Mouse (Mus musculus): ENCODE measurements around the gene Slfnl1. TPM values are rescaled to one million over a fixed set of nuclear protein-coding genes. Genes with fewer than 3 reads are reported as not detected.

The Slfnl1 gene
- polyA plus RNA-seq, 1 experiment, result 0.18 TPM

DNA sequence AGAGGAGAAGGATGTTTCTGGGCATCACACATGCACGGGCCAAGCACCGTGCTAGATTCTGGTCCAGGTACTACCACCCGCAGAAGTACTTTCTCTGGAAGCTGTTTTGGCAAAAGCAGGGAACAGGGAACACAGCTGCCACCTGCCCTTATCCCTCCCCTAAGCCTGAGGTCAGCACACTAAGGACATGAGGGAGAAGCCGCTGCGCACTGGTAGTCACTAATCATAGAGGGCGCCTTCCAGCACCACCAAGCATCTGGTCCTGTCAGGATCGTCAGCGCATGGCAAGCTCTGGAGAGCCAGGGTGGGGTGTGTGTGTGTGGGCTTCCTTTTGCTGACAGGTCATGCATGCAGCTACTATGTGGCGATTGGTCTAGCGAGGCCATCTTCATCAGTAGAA, 6.6 kb downstream of the Slfnl1 start:
- no peak for DNase-seq (ENCODE audit: low read depth)
- no peak for TF ChIP-seq CTCF (IDR thresholded peaks at IDR 0.05; ENCODE audit: borderline replicate concordance, extremely low read depth, insufficient read depth, insufficient read length)
- TF ChIP-seq POLR2A (IDR thresholded peaks at IDR 0.05; ENCODE audit: borderline replicate concordance, extremely low read depth, insufficient read depth, insufficient read length, poor library complexity, severe bottlenecking), result no peak

DNA sequence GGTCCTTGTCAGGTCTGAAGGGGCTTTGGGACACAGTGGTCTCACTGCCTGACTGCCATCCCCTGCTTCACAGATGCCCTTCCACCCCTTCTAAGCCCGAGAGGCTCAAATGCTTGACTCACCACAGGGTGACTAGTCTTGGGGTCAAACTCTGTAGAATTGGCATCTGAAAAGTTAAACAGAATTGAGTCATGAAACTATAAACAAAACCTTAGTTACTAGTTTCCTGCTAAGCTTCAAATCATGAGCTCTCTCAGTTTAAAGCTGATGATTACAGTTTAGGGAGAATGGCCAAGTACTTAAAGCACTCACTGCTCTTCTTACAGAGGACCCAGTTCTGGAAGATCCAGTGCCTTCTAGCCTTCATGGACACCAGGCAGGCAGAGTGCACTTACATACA, 12.9 kb downstream of the Slfnl1 start:
- TF ChIP-seq CTCF (IDR thresholded peaks at IDR 0.05; ENCODE audit: borderline replicate concordance, extremely low read depth, insufficient read depth, insufficient read length) (no peak), POLR2A (IDR thresholded peaks at IDR 0.05; ENCODE audit: borderline replicate concordance, extremely low read depth, insufficient read depth, insufficient read length, poor library complexity, severe bottlenecking) (no peak)
- DNase-seq (ENCODE audit: low read depth), result no peak

DNA sequence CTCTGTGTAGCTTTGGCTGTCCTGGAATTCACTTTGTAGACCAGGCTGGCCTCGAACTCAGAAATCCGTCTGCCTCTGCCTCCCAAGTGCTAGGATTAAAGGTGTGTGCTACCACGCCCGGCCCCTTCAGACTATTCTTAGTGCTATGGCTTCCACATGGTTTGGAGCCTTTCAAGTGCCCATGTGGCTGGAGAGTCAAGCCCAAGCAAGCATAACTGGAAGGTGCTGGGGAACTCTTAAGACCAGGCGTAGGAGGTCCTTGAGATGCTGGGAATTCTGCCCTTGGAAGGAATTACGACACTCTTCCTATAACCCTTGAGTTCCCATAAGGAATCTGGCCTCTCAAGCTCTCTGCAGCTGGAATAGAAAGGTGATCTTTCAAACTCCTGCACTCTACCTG, 24.6 kb downstream of the Slfnl1 start:
- DNase-seq (ENCODE audit: low read depth), result no peak
- TF ChIP-seq POLR2A (IDR thresholded peaks at IDR 0.05; ENCODE audit: borderline replicate concordance, extremely low read depth, insufficient read depth, insufficient read length, poor library complexity, severe bottlenecking), result no peak
- no peak for TF ChIP-seq CTCF (IDR thresholded peaks at IDR 0.05; ENCODE audit: borderline replicate concordance, extremely low read depth, insufficient read depth, insufficient read length)

DNA sequence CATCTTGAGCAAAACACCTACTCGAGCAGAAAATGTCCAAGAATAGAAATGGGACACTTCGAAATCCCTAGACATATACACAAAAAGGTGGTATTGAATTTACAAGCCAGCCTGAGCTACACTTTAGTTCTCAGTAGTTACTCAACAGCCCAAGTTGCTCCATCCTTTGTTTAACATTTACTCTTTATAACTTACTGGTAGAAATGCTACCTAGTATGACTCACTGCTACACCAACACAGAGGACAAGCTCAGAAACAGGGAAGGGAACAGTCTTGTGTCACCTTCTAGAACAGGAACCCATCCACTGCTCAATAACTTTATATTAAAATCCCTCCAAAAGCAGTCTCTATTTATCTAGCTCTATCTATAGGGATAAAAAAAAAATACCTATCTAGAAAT, 33.7 kb downstream of the Slfnl1 start:
- no peak for TF ChIP-seq POLR2A (IDR thresholded peaks at IDR 0.05; ENCODE audit: borderline replicate concordance, extremely low read depth, insufficient read depth, insufficient read length, poor library complexity, severe bottlenecking)
- no peak for TF ChIP-seq CTCF (IDR thresholded peaks at IDR 0.05; ENCODE audit: borderline replicate concordance, extremely low read depth, insufficient read depth, insufficient read length)
- DNase-seq (ENCODE audit: low read depth), result no peak

DNA sequence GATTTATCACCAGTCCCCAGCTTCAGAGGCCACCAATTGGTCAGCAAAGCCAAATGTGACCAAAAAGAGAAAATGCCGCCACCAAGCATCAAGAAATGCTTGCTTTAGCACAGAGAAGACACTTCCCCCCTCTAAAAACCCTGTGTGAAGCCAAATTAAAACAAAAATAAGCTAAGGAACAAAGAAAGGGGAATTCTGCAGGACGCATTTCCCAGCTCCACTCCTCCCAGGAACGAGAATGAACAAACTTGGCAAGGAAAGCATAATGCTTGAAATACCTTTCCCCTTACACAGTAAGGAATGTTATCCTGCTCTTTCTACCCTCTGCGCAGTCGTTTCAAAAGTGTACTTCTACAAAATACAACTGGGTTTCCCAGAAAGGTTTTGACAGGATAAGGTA, 36.0 kb downstream of the Slfnl1 start:
- DNase-seq (ENCODE audit: low read depth), result peak; percentile 53

DNA sequence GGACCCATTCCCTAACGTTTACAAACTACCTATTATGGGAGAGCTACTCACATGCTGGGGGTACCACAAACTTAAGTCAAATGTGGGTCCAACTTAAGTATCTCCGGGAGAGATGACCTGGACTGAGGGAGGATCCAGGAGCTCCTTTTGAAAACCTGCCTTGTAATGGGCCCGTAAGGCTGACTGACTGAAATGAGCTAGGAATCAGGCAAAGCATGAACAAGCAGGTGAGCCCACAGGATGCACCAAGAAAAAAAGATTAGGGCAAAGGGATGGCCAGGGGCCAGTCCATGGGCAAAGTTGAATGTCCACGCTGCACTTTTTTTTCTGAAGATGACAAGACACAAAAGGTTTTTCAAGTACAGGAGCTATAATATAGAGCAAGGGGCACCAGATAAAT, 37.0 kb downstream of the Slfnl1 start:
- DNase-seq (ENCODE audit: low read depth), result peak; percentile 22
- TF ChIP-seq CTCF (IDR thresholded peaks at IDR 0.05; ENCODE audit: borderline replicate concordance, extremely low read depth, insufficient read depth, insufficient read length) (no peak), POLR2A (IDR thresholded peaks at IDR 0.05; ENCODE audit: borderline replicate concordance, extremely low read depth, insufficient read depth, insufficient read length, poor library complexity, severe bottlenecking) (no peak)

More for the DNA sequence above, 36.0 kb downstream of the Slfnl1 start:
- no peak for TF ChIP-seq CTCF (IDR thresholded peaks at IDR 0.05; ENCODE audit: borderline replicate concordance, extremely low read depth, insufficient read depth, insufficient read length)
- no peak for TF ChIP-seq POLR2A (IDR thresholded peaks at IDR 0.05; ENCODE audit: borderline replicate concordance, extremely low read depth, insufficient read depth, insufficient read length, poor library complexity, severe bottlenecking)

DNA sequence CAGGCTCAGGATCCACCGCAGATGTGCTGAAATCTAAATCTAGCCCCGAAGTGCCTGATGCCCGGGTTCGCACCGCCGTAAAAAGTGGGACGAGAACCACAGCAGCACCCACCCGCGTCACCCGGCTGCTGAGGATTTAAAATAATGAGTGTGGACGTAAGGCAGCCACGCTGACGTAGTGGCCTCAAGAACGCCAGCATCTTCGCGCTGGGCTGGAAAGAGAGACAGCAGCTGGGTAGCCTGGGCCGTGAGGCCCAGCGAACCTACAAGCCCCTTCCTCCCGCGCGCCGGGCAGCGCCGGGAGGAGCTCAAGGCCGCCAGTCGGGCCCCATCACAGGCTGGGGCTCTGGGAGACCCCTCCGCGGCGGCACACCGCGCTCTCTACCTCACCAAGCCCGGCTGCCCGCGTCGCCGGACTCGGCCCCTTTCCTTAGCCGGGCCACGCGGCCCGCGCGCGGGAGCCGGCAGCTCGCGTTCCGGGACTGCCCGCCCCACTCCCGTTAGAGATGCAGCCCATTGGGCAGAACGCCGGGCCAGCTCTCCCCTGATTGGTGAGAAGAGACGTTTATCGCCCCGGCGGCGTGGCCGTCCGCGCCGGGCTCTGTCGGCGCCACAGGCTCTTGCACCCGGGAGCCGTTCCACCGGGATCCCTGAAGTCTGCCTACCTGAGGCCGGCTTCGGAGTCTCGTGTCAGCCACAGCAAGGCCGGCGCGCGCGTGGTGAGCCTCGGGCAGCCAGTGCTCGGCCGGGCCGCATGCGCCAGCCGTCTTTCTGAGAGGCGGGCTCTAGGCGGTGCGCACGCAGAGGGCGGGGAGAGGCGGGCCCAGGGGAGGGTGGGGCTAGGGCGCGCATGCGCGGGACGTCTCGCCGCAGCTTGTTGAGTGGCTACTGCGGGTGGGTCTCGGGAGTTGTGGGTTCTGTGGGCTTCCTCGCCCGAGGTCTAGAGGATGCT, 37.7 kb downstream of the Slfnl1 start, which contains the start of gene Ctps:
Gene Ctps (minus strand): TSS at position 791 of the 952 bp plus-strand sequence.
- TF ChIP-seq CTCF (IDR thresholded peaks at IDR 0.05; ENCODE audit: borderline replicate concordance, extremely low read depth, insufficient read depth, insufficient read length) (no peak), POLR2A (IDR thresholded peaks at IDR 0.05; ENCODE audit: borderline replicate concordance, extremely low read depth, insufficient read depth, insufficient read length, poor library complexity, severe bottlenecking) (peak; percentile 89)
- peak; percentile 98 for DNase-seq (ENCODE audit: low read depth)

DNA sequence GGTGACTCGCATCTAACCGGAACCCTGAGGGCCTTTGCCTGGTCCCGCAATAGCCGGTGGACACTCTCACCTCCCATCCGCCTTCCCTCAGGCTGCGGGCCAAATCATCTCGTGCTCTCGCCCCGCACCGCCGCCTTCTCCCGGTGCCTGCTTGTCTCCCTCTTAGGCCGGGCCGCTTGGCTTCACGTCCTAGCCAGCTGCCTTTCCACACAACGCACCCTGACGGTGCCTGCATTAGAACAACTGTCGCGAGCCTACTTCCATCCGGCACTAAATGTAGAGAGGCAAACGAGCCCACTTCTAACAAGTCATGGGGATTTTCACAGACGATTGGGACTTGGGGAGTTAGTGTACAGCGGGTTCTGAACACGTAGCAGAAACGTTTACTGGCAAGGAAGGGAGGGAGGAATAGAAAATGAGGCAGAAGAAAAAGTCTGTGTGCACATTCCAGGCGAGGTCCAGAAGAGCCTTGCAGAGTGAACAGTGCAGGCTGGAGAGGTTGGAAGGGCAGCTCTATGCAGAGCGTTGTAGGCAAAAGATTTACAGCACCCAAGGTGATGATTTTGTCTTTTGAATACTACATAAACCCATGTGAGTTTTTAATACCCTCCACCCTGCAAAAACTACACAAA, 38.5 kb downstream of the Slfnl1 start:
- no peak for DNase-seq (ENCODE audit: low read depth)
- TF ChIP-seq POLR2A (IDR thresholded peaks at IDR 0.05; ENCODE audit: borderline replicate concordance, extremely low read depth, insufficient read depth, insufficient read length, poor library complexity, severe bottlenecking), result no peak

DNA sequence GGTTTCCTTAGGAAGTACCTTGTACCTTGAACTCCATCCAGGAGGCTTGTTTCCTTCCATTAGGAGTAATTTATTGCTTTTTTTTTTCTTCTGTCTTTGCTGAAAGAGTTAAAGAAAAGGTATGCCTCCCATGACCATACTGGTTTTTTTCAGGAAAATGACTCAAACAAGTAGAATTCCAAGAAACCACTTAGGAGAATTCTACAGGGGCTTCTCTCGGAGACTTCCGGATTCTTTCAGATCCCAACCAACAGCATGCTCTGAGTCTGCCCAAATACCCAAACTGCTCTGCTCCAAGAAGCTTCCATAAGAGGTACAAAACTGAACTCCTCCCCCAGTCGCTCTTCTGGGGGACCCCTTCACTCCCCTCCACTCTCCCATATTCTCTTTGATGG, 39.0 kb downstream of the Slfnl1 start:
- DNase-seq (ENCODE audit: low read depth), result peak; percentile 1
- TF ChIP-seq POLR2A (IDR thresholded peaks at IDR 0.05; ENCODE audit: borderline replicate concordance, extremely low read depth, insufficient read depth, insufficient read length, poor library complexity, severe bottlenecking), result no peak
- TF ChIP-seq CTCF (IDR thresholded peaks at IDR 0.05; ENCODE audit: borderline replicate concordance, extremely low read depth, insufficient read depth, insufficient read length), result no peak

DNA sequence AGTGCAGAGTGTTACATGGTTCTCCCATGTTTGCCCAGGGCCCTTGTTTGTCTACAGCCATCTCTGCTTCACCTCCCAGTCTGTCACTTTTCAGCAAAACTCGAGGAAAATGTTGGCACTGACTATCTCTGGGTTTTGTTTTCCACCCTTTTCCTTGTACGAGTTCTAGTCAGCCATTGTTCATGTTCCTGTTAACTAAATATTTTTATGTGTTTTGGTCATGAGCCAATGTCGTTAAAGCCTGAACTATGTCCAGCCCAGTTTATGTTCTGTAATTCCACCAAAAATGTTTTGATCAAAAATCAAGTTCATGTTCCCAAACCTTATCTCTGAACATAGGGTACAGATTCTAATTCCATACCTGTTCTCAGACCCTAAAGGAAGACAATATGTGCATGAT, 39.7 kb downstream of the Slfnl1 start:
- DNase-seq (ENCODE audit: low read depth), result no peak
- TF ChIP-seq POLR2A (IDR thresholded peaks at IDR 0.05; ENCODE audit: borderline replicate concordance, extremely low read depth, insufficient read depth, insufficient read length, poor library complexity, severe bottlenecking), result no peak
- TF ChIP-seq CTCF (IDR thresholded peaks at IDR 0.05; ENCODE audit: borderline replicate concordance, extremely low read depth, insufficient read depth, insufficient read length), result no peak

DNA sequence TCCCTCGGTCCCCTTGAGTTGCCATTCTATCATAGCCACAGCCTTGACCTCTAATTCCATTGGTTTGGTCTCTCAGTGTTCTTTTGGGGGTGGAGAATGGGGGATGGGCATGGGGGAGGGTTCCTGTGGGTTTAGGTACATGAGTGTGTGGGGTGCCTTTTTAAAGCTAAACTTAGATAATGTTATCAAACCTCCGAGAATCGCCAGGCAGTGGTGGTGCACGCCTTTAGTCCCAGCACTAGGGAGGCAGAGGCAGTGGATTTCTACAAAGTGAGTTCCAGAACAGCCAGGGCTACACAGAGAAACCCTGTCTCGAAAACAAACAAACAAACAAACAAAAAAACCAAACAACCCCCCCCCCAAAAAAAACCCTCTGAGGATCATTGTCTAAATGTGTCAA, 48.9 kb downstream of the Slfnl1 start:
- DNase-seq (ENCODE audit: low read depth), result no peak
- no peak for TF ChIP-seq CTCF (IDR thresholded peaks at IDR 0.05; ENCODE audit: borderline replicate concordance, extremely low read depth, insufficient read depth, insufficient read length)
- TF ChIP-seq POLR2A (IDR thresholded peaks at IDR 0.05; ENCODE audit: borderline replicate concordance, extremely low read depth, insufficient read depth, insufficient read length, poor library complexity, severe bottlenecking), result no peak

Data from brain, embryonic 14.5 days (tissue).